Mouse (Mus musculus) midbrain, embryonic 16.5 days (tissue): ENCODE measurements around the gene Wdr54. TPM values are rescaled to one million over a fixed set of nuclear protein-coding genes. Genes with fewer than 3 reads are reported as not detected.

ENCODE experiments used
- ATAC-seq: fragments of 200-750 bp; cut with Nextera tagmentation; 2 replicates; pipeline ENCODE4 v1.8.0; 2017; ENCODE audit warnings: moderate TSS enrichment
- H3K27ac ChIP-seq: fragments of 300-500 bp; sonication (generic); 2 replicates; pipeline ENCODE4 v1.5.1; 2014; ENCODE audit warnings: mild to moderate bottlenecking, low read length, mixed read lengths
- H3K27me3 ChIP-seq: fragments of 300-500 bp; sonication (generic); 2 replicates; pipeline ENCODE4 v1.6.1; 2014; ENCODE audit warnings: low read depth, low read length, mixed read lengths; ENCODE audit not compliant: control insufficient read depth, insufficient read depth
- H3K36me3 ChIP-seq: fragments of 300-500 bp; sonication (generic); 2 replicates; pipeline ENCODE4 v1.6.1; 2014; ENCODE audit warnings: mild to moderate bottlenecking, low read length, moderate library complexity, mixed read lengths; ENCODE audit not compliant: control insufficient read depth, insufficient read depth
- H3K4me1 ChIP-seq: fragments of 300-500 bp; sonication (generic); 2 replicates; pipeline ENCODE4 v1.6.1; 2014; ENCODE audit warnings: mild to moderate bottlenecking, low read length, mixed read lengths; ENCODE audit not compliant: control insufficient read depth, insufficient read depth
- H3K4me2 ChIP-seq: fragments of 300-500 bp; sonication (generic); 2 replicates; pipeline ENCODE4 v1.6.1; 2014; ENCODE audit warnings: mild to moderate bottlenecking, low read length, mixed read lengths
- H3K4me3 ChIP-seq: fragments of 300-500 bp; sonication (generic); 2 replicates; pipeline ENCODE4 v1.5.1; 2014; ENCODE audit warnings: low read depth, mild to moderate bottlenecking, low read length, moderate library complexity, mixed read lengths
- H3K9ac ChIP-seq: fragments of 300-500 bp; sonication (generic); 2 replicates; pipeline ENCODE4 v1.6.1; 2014; ENCODE audit warnings: low read depth, low read length, mixed read lengths
- H3K9me3 ChIP-seq: fragments of 300-500 bp; sonication (generic); replicated peaks from 2 replicates; pipeline ENCODE4 v1.6.1; 2014; ENCODE audit warnings: mild to moderate bottlenecking, low read length, mixed read lengths; ENCODE audit not compliant: control insufficient read depth, poor library complexity, severe bottlenecking
- WGBS: fragments of 180-500 bp; shearing (Covaris S2); extraction: QIAGEN DNeasy Blood & Tissue Kit; methylation state at CpG from one replicate; pipeline ENCODE4 v1.1.7; 2014; 5-methylcytosine and 5-hydroxymethylcytosine counted together
- polyA plus RNA-seq: library from polyadenylated mRNA; unstranded; fragments of >200 nt; fragmentation: Nextera tagmentation; extraction: Ambion mirVana; gene quantifications from 2 replicates; pipeline ENCODE4 v1.2.1, GENCODE M21; 2015

The Wdr54 gene
- polyA plus RNA-seq, 1 experiment from 2014 or later, result 20.1 TPM

DNA sequence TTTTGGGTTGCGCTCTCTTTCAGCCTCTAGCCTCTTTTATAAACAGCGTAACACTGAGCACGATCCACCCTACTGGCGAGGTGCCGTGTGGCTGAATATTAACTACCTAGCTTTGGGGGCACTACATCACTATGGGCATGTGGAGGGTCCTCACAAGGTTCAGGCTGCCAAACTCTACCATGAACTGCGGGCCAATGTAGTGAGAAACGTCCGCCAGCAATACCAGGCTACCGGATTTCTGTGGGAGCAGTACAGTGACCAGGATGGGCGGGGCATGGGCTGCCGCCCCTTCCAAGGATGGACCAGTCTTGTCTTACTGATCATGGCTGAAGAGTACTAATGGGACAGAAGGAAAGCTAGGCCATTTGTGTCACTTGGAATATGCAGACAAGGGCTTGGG lies 37.8 kb downstream of the Wdr54 start:
- 87% methylated on average over 11 of the region's 11 CpGs for WGBS
- Histone ChIP-seq H3K4me2 (no peak overlapping the region), H3K27ac (no peak overlapping the region), H3K9ac (no peak overlapping the region), H3K9me3 (no peaks in the 10 kb centered on the region), H3K4me3 (no peak overlapping the region), H3K4me1 (peaks cover 42% of the 10 kb centered on the region), H3K36me3 (peaks cover 15% of the 10 kb centered on the region), H3K27me3 (no peaks in the 10 kb centered on the region)
- ATAC-seq, result no peak

DNA sequence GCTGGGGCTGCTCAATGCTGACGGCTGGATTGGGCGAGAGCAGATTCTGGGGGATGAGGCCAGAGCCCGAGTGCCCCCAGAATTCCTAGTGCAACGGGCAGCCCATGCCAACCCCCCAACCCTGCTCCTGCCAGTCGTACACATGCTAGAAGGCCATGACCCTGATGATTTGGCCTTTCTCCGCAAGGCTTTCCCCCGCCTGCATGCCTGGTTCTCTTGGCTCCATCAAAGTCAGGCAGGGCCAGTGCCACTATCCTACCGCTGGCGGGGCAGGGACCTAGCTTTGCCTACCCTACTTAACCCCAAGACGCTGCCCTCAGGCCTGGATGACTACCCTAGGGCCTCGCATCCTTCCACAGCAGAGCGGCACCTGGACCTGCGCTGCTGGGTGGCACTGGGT lies 38.6 kb downstream of the Wdr54 start:
- H3K4me1 ChIP-seq, result peaks cover 37% of the 10 kb centered on the region
- H3K4me2 ChIP-seq, result no peak overlapping the region
- peaks cover 15% of the 10 kb centered on the region for H3K36me3 ChIP-seq
- no peak for ATAC-seq
- H3K27me3 ChIP-seq, result no peaks in the 10 kb centered on the region
- no peak overlapping the region for H3K27ac ChIP-seq
- no peak overlapping the region for H3K9ac ChIP-seq
- WGBS, result 93% methylated on average over 13 of the region's 13 CpGs
- no peaks in the 10 kb centered on the region for H3K9me3 ChIP-seq
- H3K4me3 ChIP-seq, result no peak overlapping the region

DNA sequence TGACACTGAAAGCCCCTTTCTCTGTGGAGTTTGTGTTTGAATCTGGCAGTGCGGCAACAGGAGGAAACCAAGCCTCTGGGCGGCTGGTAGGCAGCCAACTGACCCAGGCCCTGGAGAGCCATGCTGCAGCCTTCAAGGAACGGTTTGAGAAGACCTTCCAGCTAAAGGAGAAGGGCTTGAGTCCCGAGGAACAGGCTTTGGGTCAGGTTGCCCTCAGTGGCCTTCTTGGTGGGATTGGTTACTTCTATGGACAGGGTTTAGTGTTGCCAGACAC lies 39.1 kb downstream of the Wdr54 start:
- H3K27me3 ChIP-seq, result no peaks in the 10 kb centered on the region
- peaks cover 31% of the 10 kb centered on the region for H3K4me1 ChIP-seq
- 82% methylated on average over 4 of the region's 4 CpGs for WGBS
- H3K4me2 ChIP-seq, result no peak overlapping the region
- peaks cover 15% of the 10 kb centered on the region for H3K36me3 ChIP-seq
- no peak for ATAC-seq
- H3K4me3 ChIP-seq, result no peak overlapping the region
- H3K9ac ChIP-seq, result no peak overlapping the region
- no peak overlapping the region for H3K27ac ChIP-seq
- H3K9me3 ChIP-seq, result no peaks in the 10 kb centered on the region

DNA sequence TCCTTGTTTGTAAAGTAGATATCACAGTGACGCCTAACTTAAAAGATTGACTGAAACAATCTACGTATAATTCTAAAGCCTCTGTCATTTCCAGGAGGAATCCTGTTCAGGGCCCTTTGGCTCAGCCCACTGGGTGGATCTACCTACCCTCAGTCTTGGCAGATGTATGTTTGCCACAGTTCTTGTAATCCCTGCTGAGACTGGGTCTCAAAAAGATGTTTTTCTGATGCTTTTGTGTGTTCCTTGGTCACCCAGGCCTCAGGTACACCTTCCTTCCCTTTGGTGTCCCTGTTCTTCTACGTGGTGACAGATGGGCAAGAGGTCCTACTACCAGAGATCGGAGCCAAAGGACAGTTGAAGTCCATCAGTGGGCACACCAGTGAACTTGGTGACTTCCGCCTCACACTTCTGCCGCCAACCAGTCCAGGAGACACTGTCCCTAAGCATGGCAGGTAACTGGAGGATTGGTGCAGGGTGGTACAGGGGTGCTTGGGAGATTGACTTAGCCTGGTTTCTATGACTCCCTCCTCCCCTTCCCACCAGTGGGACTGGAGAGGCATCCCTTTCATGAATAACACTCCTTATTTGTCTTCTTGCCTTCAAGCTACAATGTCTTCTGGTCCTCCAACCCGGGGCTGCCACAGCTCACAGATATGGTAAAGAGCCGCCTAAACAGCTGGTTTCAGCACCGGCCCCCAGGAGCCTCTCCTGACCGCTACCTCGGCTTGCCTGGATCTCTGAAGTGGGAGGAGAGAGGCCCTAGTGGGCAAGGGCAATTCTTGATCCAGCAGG lies 39.6 kb downstream of the Wdr54 start:
- Histone ChIP-seq H3K9me3 (no peaks in the 10 kb centered on the region), H3K27me3 (no peaks in the 10 kb centered on the region), H3K4me1 (peaks cover 29% of the 10 kb centered on the region), H3K9ac (peak overlapping the region; percentile 93), H3K36me3 (peaks cover 15% of the 10 kb centered on the region), H3K4me3 (peak overlapping the region; percentile 86), H3K27ac (no peak overlapping the region), H3K4me2 (peak overlapping the region; percentile 95)
- no peak for ATAC-seq
- WGBS, result 77% methylated on average over 11 of the region's 11 CpGs

DNA sequence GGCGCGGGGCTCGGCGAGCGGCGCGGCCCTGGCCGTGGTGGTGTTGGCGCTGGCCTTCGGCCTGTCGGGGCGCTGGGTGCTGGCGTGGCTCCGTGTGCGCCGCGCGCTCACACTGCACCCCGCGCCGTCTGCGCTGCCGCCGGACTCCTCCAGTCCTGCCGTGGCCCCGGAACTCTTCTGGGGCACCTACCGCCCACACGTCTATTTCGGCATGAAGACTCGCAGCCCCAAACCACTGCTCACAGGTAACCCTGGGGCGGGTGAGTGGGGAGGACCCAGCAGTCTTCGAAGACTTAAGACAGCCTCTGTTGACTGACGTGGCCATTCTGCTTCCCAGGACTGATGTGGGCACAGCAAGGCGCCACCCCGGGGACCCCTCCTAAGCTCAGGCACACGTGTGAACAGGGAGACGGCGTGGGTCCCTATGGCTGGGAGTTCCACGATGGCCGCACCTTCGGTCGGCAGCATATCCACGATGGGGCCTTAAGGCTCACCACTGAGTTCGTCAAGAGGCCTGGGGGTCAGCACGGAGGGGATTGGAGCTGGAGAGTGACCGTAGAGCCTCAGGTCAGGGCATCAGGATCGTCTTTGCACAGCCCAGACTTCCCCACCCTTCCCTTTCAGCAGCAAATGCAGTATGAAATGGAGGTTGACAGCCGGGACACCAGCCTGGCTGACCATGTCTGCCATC lies 40.4 kb downstream of the Wdr54 start:
- WGBS, result 1% methylated on average over 40 of the region's 48 CpGs
- Histone ChIP-seq H3K4me2 (peak overlapping the region; percentile 95), H3K9ac (peak overlapping the region; percentile 93), H3K4me1 (peaks cover 29% of the 10 kb centered on the region), H3K4me3 (peak overlapping the region; percentile 86), H3K27ac (peak overlapping the region; percentile 81), H3K27me3 (no peaks in the 10 kb centered on the region), H3K36me3 (peaks cover 15% of the 10 kb centered on the region), H3K9me3 (no peaks in the 10 kb centered on the region)
- ATAC-seq, result peak; percentile 52

DNA sequence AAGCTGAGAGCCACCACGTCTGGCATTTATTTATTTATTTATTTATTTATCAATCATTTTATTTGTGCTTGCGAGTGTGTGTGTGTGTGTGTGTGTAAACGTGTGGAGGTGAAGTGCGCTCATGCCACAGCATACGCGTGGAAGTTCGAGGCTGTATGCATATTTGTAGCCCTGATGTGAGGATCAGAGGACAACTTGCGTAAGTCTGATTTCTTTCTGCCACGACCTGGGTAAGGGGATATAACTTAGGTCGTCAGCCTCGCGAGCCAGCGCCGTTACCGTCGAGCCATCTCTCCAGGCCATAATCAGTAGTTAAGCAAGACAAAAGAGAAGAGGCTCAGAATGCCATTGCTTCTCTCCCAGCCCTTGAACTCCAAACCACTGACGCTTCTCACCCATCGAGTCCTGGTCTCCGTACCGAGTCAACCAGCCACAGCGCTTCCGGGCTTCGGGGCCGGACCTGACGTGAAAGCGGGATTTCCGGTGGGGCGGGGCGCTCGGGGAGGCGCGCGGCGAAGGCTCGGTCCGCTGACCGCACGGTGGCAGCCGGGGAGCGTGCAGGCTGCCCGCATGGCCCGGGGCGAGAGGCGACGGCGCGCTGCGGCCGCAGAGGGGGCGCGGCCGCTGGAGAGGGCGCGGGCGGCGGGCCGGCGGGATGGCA lies 41.1 kb downstream of the Wdr54 start, which contains the start of gene Mogs:
Mogs (plus strand) TSS at position 486 of the 661 bp plus-strand sequence.
- Histone ChIP-seq H3K4me2 (peak within 1 kb of the TSS; percentile 95), H3K27me3 (no peaks in the 10 kb centered on the region), H3K9me3 (no peaks in the 10 kb centered on the region), H3K9ac (peak within 1 kb of the TSS; percentile 93), H3K27ac (peak within 1 kb of the TSS; percentile 81), H3K4me1 (peaks cover 27% of the 10 kb centered on the region), H3K4me3 (peak within 1 kb of the TSS; percentile 86), H3K36me3 (peaks cover 15% of the 10 kb centered on the region)
- peak; percentile 87 for ATAC-seq
- 3% methylated on average over 45 of the region's 58 CpGs for WGBS

DNA sequence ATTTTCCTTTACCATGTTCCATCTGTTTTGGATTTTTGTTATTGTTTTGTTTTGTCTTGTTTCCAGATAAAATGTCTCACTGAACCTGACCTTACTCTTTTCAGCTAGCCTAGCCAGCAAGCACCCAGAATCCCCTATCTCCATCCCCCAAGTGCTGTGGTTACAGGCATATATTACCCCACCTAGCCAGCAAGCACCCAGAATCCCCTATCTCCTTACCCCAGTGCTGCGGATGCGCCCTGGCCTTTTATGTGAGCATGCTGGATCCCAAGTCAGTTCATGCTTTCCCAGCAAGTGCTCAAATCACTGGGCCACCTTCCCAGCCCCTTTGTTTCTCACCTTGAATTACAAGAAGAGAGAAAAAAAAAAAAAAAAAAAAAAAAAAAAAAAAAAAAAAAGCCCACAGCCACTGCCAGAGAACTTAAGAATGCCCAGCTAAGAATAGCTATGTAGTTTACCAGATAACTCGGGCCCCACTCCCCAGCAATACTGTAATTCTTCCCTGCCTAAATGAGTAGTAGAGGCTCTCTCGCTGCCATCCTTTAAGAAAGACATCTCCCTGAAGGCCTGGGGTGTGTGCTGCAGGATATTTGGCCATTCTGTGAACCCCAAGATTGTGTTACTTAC lies 44.6 kb downstream of the Wdr54 start:
- Histone ChIP-seq H3K36me3 (peaks cover 4% of the 10 kb centered on the region; the same call in 1 of the 2 replicates), H3K9ac (no peak overlapping the region), H3K27ac (no peak overlapping the region), H3K9me3 (no peaks in the 10 kb centered on the region), H3K4me3 (no peak overlapping the region), H3K4me1 (peaks cover 31% of the 10 kb centered on the region), H3K4me2 (no peak overlapping the region), H3K27me3 (no peaks in the 10 kb centered on the region)
- no peak for ATAC-seq
- WGBS, result 86% methylated on average over 4 of the region's 4 CpGs

DNA sequence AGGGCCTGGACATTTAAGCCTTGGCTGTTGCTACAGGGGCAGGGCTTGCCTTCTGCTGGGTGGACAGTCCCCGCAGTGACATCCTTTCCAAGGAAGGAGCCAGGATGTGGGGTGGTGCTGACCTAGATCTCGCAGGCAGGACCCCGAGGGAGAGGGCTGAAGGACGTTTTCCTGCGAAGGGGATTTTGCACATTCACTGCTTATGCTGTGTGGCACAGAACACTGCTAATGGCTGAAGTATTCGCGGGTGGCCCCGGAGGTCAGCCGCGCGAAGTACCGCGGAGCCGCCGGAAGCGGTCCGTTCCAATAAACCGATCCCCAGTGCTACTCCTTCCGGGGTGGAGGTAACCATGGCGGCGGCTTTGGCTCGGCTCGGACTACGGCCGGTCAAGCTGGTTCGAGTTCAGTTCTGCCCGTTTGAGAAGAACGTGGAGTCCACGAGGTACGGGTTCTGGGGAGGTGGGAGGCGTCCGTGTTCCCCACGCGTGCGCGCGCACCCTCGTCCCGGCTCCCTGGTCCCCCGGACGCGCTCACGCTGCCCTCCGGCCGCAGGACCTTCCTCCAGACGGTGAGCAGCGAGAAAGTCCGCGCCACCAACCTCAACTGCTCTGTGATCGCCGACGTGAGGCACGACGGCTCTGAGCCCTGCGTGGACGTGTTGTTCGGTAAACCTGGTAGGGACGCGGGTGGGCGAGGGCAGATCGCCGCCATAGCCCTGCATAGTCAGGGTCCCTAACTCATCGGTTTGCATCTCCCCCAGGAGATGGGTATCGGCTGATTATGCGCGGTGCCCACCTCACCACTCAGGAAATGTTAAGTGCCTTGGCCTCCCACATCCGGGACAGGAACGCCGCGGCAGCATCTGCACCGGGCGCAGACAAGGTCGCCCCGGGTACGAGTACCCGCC lies 47.2 kb downstream of the Wdr54 start, which contains the start of gene Mrpl53:
Mrpl53 (plus strand) TSS at position 279 of the 907 bp plus-strand sequence.
- Histone ChIP-seq H3K36me3 (peaks cover 4% of the 10 kb centered on the region; the same call in 1 of the 2 replicates), H3K4me1 (peaks cover 19% of the 10 kb centered on the region), H3K9ac (peak within 1 kb of the TSS; percentile 86), H3K27me3 (no peaks in the 10 kb centered on the region), H3K4me2 (peak within 1 kb of the TSS; percentile 96), H3K4me3 (peak within 1 kb of the TSS; percentile 85), H3K9me3 (no peaks in the 10 kb centered on the region), H3K27ac (peak within 1 kb of the TSS; percentile 71)
- peak; percentile 91 for ATAC-seq
- WGBS, result under 1% methylated on average over 76 of the region's 76 CpGs
